ENCODE assay signal across 13 mouse cellular contexts in genomic region chr7:98415550-98415949, GRCm38 (mm10). TPM values are rescaled to one million over a fixed set of nuclear protein-coding genes. Genes with fewer than 3 reads are reported as not detected.
DNase-seq lines count a peak whose midpoint lies in the region; ATAC-seq and TF ChIP-seq lines count a peak whose summit lies in the region.
"Had no signal": no experiment of that assay in that cellular context is flagged by ENCODE, and none has a peak within 500 bp of the region (broad histone marks: within the 10 kb centered on the region; RNA-seq: fewer than 3 reads in every experiment).

No protein-coding gene starts in this region.

- H3K9me3 ChIP-seq in heart, embryonic 10.5 days, result no peaks in the 10 kb centered on the region
- H3K9me3 ChIP-seq in forebrain, postnatal 0 days (ENCODE audit: low read length), result no peaks in the 10 kb centered on the region
- no peaks in the 10 kb centered on the region for H3K9me3 ChIP-seq in neural tube, embryonic 15.5 days (replicated peaks)
- H3K9me3 ChIP-seq: G1E; hindbrain, embryonic 15.5 days had no signal

- no peak overlapping the region for H3K9ac ChIP-seq in forebrain, postnatal 0 days
- H3K9ac ChIP-seq in neural tube, embryonic 15.5 days (replicated peaks), result no peak overlapping the region
- H3K9ac ChIP-seq: hindbrain, embryonic 15.5 days had no signal

- H3K36me3 ChIP-seq in heart, embryonic 10.5 days, result no peaks in the 10 kb centered on the region
- H3K36me3 ChIP-seq in forebrain, postnatal 0 days (ENCODE audit: insufficient read depth), result no peaks in the 10 kb centered on the region
- H3K36me3 ChIP-seq in neural tube, embryonic 15.5 days, result no peaks in the 10 kb centered on the region
- H3K36me3 ChIP-seq: G1E; hindbrain, embryonic 15.5 days had no signal

- WGBS in heart, embryonic 10.5 days, result 20% methylated on average over 3 of the region's 3 CpGs
- 65% methylated on average over 3 of the region's 3 CpGs for WGBS in forebrain, postnatal 0 days
- 61% methylated on average over 3 of the region's 3 CpGs for WGBS in neural tube, embryonic 15.5 days

- no peak overlapping the region for H3K4me2 ChIP-seq in forebrain, postnatal 0 days (ENCODE audit: low read depth)
- no peak overlapping the region for H3K4me2 ChIP-seq in neural tube, embryonic 15.5 days
- H3K4me2 ChIP-seq: hindbrain, embryonic 15.5 days had no signal

- no peak overlapping the region for H3K4me3 ChIP-seq in heart, embryonic 10.5 days
- H3K4me3 ChIP-seq in forebrain, postnatal 0 days (ENCODE audit: low read depth, low read length), result no peak overlapping the region
- no peak overlapping the region for H3K4me3 ChIP-seq in neural tube, embryonic 15.5 days (replicated peaks)
- H3K4me3 ChIP-seq: hindbrain, embryonic 15.5 days had no signal

- peak; percentile 37 to 67; a peak in 2 of 4 replicates for ATAC-seq in hematopoietic stem cell, adult 5-6 weeks (replicated peaks in 1 of 2; ENCODE audit: insufficient read depth in 1 of 2, low FRiP score in 2 of 2, low TSS enrichment in 1 of 2, low read depth in 1 of 2, poor library complexity in 2 of 2, severe bottlenecking in 2 of 2)
- ATAC-seq in monocyte, adult 5-6 weeks (replicated peaks; ENCODE audit: insufficient number of reproducible peaks, low FRiP score, low TSS enrichment, poor library complexity, severe bottlenecking), result peak; percentile 93
- ATAC-seq in forebrain, postnatal 0 days, result no peak
- ATAC-seq in neural tube, embryonic 15.5 days (ENCODE audit: low FRiP score), result no peak

- no peak for TF ChIP-seq CTCF in forebrain, postnatal 0 days (IDR thresholded peaks at IDR 0.05; ENCODE audit: low read depth)

- no peaks in the 10 kb centered on the region for H3K27me3 ChIP-seq in heart, embryonic 10.5 days (ENCODE audit: insufficient read depth, poor library complexity, severe bottlenecking)
- no peaks in the 10 kb centered on the region for H3K27me3 ChIP-seq in forebrain, postnatal 0 days (ENCODE audit: insufficient read depth, low read length)
- no peaks in the 10 kb centered on the region for H3K27me3 ChIP-seq in neural tube, embryonic 15.5 days (replicated peaks)
- H3K27me3 ChIP-seq: hindbrain, embryonic 15.5 days had no signal

- H3K4me1 ChIP-seq in heart, embryonic 10.5 days, result peaks cover 60% of the 10 kb centered on the region
- H3K4me1 ChIP-seq in forebrain, postnatal 0 days (ENCODE audit: insufficient read depth), result peaks cover 26% of the 10 kb centered on the region
- H3K4me1 ChIP-seq in neural tube, embryonic 15.5 days, result peaks cover 8% of the 10 kb centered on the region; the same call in 1 of the 2 replicates

- DNase-seq in heart, embryonic 10.5 days (ENCODE audit: low spot score), result no peak
- DNase-seq in heart, postnatal 25 days (ENCODE audit: low spot score), result no peak
- peak; percentile 50 for DNase-seq in embryo, embryonic 10 days (ENCODE audit: low spot score)
- DNase-seq in MN1 (ENCODE audit: low spot score), result no peak
- no peak for DNase-seq in forebrain, postnatal 0 days
- DNase-seq: cerebellum, adult 8-10 months; right cerebral cortex, postnatal 4 days had no signal

- peak overlapping the region; percentile 82 for H3K27ac ChIP-seq in heart, embryonic 10.5 days
- H3K27ac ChIP-seq in forebrain, postnatal 0 days (ENCODE audit: low read depth, low read length), result no peak overlapping the region
- no peak overlapping the region for H3K27ac ChIP-seq in neural tube, embryonic 15.5 days (replicated peaks)
- H3K27ac ChIP-seq: hindbrain, embryonic 15.5 days had no signal

- intact Hi-C loops in heart, postnatal 25 days (cut with DNase I), result no loop called here

RNA-seq across cellular contexts. Expression of gene Gucy2d, which starts 24.7 kb away (rescaled TPM):
- not detected in 2 replicates for polyA plus RNA-seq in heart, embryonic 10.5 days (2016; fragmentation: Nextera tagmentation; extraction: Ambion mirVana)
- total RNA-seq in heart, postnatal 25 days (2021), result under 1 TPM in 1 of 2 experiments, not detected in 1; 0.08 TPM
- total RNA-seq in hematopoietic stem cell, adult 5-6 weeks (2017), result not detected in 2 replicates
- not detected in 3 replicates for total RNA-seq in monocyte, adult 5-6 weeks (2017)
- total RNA-seq in forebrain, postnatal 0 days (2014; rRNA removed), result not detected in 2 replicates
- not detected in 2 replicates for polyA plus RNA-seq in forebrain, postnatal 0 days (2015; fragmentation: Nextera tagmentation; extraction: Ambion mirVana)
- 0.28 and 0.37 TPM in 2 replicates for polyA plus RNA-seq in neural tube, embryonic 15.5 days (2015; fragmentation: Nextera tagmentation; extraction: Ambion mirVana)
- total RNA-seq: megakaryocyte-erythroid progenitor cell, adult 5-6 weeks had no signal
- polyA plus RNA-seq: G1E had no signal

RNA-seq across cellular contexts. Expression of gene Tsku, which starts 54.4 kb away (rescaled TPM):
- 5.6 and 5.7 TPM in 2 replicates for polyA plus RNA-seq in heart, embryonic 10.5 days (2016; fragmentation: Nextera tagmentation; extraction: Ambion mirVana)
- total RNA-seq in heart, postnatal 25 days (2021), result 1 to 10 TPM; 2.1 to 2.7 TPM
- total RNA-seq in hematopoietic stem cell, adult 5-6 weeks (2017), result not detected in 2 replicates
- not detected in 3 replicates for total RNA-seq in monocyte, adult 5-6 weeks (2017)
- 20.2 and 24.8 TPM in 2 replicates for total RNA-seq in forebrain, postnatal 0 days (2014; rRNA removed)
- 5.4 and 6.2 TPM in 2 replicates for polyA plus RNA-seq in forebrain, postnatal 0 days (2015; fragmentation: Nextera tagmentation; extraction: Ambion mirVana)
- 6.3 and 7.1 TPM in 2 replicates for polyA plus RNA-seq in neural tube, embryonic 15.5 days (2015; fragmentation: Nextera tagmentation; extraction: Ambion mirVana)
- total RNA-seq: G1E; megakaryocyte-erythroid progenitor cell, adult 5-6 weeks had no signal
- polyA plus RNA-seq: G1E had no signal

Comparison
In these comparisons a context has a peak if more than half of its experiments do, and no peak if none do; other contexts are left out.
1. ATAC-seq: peak in hematopoietic stem cell, adult 5-6 weeks (2 of 2) and monocyte, adult 5-6 weeks (single experiment); none in forebrain, postnatal 0 days (single experiment) and neural tube, embryonic 15.5 days (single experiment).